Mouse (Mus musculus) frontal cortex, postnatal 25 days (tissue): ENCODE data around the gene Tmbim4.

Experiments
- DNase-seq, 2 experiments: peaks; one replicate each; pipeline ENCODE4 v3.0.0; 2022; ENCODE audit warnings: low spot score in 2 of 2

Tmbim4 gene

DNA sequence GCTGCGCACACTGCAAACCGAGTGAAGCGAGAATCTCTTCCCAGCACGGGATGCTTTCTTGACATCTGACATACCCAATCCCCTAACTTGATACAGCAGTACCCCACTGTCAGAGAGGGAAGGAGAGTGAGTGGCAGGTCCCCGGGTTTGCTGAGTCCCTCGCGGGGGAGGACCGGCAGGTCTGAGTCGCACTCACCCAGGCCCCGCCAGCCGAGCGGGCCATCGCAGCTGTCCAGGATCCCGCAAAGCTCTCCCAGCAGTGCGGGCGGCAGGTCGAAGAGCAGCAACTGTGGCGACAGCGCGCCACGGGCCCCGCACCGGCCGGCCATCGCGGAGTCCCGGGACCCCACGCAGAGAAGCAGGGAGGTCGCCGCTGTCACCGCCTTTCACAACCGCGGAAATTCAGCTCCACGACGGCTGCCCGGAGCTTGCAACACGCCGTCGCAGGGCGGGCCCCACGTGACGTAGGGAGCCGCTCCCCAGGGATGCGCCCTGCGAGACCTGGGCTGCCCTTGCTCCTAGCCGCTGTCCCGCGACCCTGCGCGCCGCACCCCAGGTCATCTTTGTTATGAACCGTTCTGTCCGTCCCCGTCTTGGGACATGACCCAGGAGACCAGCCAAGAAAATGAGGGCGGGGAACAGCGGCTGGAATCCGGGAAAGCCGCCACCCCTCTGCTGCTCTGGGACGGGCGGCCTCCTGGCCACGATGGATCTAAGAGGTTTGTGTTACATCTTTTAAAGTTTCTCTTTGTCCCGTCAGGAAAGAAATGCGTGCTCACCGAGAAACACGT lies at the start of gene Tmbim4:
Gene Tmbim4, plus strand, starts transcription at position 460 of the 791 bp plus-strand sequence.
- no peak for DNase-seq

DNA sequence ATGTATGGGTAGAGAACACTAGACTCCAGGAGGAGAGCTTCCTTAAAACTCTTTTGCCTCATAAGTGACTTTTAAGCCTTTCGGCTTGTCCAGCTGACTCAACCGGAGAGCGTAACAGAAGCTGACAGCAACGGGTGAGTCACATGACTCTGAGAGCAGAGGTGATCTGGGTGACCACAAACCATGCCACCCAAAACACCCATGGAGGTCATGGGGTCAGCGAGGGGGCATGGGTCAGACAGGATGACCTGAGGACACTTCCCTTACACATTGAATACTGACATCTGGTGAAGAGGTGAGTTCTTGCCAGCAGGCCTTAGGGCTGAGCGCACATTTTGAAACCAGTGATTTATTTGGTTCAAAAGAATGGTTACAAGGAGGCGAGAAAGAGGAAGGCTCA lies 49.7 kb upstream of the Tmbim4 start:
- DNase-seq, result no peak

DNA sequence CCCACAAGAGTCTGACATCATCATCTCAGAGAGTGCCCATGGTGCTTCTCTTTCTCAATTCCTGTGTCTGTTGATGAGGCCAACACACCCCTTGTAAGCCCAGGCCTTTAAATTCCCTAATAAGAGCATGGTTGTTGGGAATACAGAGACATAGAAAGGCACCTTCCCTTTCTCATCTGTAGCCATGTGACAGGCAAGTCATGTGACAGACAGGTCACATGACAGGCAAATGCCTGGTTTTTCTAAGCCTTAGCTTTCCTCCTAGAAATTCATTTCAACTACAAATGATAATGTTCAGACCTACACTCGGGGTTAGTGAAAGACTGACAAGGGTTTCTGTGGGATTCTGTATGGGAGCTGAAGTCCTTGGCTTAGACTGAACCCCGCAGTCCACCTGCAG lies 47.5 kb upstream of the Tmbim4 start:
- no peak for DNase-seq

DNA sequence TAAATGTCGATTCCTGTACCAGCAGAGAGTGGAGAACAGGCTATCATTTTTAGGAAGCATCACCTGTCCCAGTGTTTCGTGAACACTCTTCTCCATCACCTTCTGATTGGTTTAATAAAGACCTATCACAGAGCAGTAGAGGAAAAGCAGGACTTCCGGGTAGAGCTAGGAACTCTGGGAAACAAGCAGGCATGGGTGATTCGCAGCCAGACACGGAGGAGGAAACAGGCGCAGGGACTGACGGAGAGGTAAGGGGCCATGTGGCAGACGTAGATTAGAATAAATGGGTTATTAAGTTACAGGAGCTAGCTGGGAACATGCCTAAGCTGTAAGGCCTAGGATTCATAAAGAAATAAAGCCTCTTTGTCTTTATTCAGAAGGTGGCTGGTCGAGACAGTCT lies 40.9 kb upstream of the Tmbim4 start:
- DNase-seq, result no peak

DNA sequence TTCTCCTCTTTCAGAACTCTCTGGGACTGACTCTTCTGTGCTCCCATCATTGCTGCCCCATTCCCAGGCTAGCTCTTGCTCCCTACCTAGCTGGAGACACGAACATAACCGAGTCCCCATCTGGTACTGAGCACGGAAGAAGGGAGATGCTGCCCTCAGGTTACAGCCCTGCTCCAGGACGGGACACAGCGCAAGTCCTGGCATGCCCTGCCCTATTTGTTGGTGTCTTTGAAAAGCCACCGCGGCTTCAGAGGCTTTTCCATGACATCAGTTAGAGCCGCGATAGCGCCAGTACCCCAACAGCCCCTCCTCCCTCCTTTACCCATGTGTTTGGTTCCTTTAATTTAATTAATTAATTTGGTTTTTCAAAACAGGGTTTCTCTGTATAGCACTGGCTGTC lies 38.5 kb upstream of the Tmbim4 start:
- no peak for DNase-seq

DNA sequence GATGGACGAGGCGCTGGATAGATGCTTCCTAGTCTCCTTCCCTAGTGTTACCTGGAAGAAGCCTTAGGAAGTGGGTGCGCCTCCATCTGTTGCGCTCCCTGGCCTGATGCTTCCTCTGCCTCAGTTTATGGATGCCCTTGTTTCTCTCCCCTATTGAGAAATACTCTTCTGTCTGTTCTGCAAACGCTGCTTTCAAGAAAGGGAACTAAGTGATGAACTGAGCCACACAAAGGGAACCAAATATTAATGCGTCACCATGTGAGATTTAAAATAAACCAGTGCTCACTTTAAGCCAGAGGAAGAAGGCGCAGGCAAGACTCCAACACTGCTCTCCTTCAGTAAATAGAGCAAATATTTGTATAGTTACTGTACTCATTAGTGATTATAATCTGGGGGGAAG lies 37.9 kb upstream of the Tmbim4 start:
- no peak for DNase-seq

DNA sequence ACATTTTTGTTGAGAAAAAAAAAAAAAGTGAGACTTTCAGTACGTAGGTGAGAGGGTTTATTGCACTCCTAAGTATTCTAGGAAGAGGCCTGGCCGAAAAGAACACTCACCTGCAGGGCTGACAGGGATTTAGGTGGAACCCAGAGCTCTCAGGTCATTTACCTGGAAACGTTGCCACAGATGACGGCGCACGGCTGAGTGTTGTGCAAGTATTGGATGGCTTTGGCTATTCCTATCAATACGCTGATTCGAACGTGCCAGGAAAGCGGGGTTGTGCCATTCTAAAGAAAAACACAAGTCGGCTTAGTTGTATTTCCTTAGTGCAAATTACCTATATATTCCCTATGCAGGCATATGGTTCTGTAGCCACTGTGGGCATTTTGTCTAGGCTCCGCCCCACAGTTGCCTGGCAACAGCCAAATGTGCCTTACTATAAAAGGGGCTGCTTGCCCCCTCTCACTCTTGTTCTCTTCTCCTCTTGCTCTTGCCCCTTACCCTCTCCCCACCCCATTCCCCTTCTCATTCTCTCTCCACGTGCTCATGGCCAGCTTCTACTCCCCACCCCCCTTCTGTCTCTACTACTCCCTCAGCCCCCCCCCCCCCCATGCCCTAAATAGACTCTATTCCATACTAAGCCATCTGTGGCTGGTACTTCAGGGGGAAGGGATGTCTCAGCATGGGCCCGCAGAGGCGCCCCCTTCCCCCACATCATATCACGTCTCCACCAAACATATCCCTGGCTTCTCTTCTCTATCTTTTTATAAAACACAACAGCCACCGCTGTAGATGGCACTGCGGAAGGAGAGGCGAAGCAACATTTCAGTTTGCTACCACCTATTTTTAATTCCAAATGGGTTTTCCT lies 36.2 kb upstream of the Tmbim4 start:
- DNase-seq, result no peak

DNA sequence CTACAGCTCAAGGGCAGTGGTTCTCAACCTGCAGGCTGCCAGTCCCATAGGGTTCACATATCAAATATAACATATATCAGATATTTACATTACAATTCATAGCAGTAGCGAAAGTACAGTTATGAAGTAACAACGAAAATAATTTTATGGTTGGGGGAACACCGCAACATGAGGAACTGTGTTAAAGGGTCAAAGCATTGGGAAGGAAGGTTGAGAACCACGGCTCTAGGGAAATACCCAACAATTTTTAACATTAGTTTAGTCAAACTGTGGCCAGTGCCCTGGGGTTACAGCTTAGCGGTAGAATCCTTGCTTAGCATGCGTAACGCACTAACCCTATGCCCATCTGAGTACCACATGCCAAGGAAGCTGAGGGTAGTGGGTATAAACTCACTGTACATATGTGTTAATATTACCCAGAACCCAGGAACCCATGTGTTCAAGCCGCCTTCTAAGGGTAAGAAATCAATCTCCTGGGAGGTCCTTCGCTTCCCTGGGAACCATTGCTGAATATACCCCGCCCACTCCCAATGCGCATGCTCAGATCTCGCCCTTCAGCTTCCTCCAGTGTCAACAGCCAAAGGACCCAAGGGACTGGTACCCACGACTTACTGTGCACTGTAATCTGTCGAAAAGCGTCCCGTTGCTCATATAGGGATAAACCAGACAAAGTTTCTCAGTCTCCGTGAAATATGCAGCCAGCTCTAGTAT lies 35.4 kb upstream of the Tmbim4 start:
- no peak for DNase-seq

DNA sequence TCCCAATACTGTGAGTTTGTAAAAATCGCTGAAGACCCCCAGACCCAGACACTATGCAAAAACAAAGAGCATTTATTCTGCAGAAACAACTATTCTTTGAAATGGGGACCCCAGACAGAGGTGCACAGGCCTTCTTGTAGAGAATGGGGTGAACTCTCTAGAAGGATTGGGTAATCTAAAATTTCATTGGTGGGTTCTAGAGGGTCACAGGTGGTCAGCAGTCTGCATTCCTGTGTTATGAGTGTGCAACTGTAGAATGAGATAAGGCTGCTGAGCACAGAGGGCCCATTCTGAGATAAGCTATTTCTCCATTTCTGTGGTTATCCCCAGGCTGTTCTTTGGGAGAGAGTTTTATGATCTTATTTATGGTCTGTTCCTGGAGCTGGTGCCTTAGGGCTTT lies 33.3 kb upstream of the Tmbim4 start:
- no peak for DNase-seq

DNA sequence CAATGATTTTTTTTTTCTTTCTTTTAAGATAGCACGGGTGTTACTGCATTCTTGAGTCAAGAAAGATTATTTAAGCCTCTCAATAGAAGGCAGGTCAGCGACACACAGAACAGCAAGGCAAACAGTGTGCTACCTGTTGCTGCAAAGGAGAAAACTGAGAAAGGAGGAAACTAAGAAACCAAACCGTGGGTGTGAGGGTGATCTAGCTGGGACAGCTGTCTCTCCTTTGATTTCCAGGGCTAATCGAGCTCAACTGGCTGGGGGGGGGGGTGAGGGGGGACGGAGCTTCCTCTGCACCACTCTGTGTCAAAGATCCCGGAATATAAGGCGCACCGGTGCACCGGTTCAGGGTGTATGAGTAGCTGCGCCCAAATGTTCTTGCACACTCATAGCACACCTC lies 32.3 kb upstream of the Tmbim4 start:
- no peak for DNase-seq

DNA sequence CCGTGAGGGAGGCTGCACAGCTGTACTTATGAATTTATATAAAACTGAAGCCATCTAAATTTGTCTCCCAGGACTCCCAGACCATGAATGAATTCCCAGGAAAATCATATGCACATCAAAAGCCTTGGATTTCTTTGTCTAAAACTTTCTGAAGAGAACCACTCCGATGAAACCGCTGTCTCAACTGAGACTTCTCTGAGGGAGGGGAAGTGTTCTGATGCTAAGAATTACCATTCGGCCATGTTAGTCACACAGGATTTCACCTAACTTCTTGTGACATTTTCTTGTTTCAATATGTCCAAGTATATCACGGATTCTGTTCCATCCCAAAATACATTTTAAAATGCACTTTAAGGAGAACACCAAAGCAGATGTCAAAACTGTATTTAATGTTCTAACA lies 31.5 kb upstream of the Tmbim4 start:
- DNase-seq, result no peak

DNA sequence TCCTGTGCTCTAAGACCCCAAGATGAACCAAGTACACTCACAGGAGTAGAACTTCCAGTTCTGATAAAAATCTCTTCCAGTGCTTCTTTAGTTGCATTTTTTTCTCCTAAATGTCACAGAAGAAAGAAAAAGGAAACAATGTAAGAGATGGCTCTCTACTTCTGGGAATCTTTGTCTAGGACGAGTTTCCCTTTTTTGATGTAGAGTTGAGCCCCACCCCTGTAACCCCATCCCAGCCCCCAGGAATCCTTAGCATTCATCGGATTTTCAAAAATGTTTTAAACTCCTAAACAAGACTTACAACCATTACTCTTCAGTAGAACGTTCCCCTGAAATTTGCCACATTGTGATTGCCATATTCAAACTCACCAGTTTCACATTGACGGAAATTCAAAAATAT lies 31.1 kb upstream of the Tmbim4 start:
- DNase-seq, result no peak

DNA sequence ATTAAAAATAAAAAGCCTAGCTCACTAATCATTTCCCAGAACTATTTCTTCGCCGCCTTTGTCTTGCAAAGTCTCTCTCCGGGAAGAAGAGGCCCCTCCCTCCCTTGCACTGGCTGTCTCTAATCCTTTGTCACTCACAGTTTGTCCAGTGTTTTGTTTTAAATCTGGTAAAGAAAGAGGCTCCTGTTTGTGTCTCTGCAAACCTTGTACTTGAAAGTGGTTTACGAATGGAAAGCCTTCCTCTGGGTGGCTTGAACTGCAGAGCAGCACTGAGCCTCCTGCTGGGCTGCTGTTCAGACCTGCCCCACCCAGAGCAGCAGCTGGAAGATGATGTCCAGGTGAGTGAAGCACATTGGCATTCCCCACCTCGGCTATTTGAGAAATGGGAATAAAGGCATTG lies 30.1 kb upstream of the Tmbim4 start:
- DNase-seq, result no peak

DNA sequence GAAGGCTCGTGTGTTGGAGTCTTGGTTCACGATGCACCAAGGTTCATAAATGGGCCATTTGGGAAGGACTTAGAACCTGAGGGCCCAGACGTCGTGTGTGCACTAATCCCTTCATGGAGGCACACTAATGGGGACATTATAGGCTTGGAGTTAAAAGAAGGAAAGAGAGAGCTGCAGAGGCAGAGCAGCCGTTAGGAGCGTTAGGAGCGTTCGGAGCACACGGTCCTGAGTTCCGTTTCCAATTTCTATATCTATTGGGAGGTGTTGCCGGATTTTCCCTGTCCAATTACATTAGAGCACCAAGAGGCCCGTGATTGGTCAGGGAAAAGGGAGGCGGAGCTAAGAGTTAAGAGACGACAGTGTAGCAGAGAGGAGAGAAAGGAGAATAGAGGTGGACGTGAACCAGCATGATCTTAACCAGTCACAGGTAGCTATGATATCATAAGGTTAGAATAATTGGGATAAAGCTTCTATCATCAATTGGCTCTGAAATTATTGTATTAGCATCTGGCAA lies 27.1 kb upstream of the Tmbim4 start:
- DNase-seq, result no peak

DNA sequence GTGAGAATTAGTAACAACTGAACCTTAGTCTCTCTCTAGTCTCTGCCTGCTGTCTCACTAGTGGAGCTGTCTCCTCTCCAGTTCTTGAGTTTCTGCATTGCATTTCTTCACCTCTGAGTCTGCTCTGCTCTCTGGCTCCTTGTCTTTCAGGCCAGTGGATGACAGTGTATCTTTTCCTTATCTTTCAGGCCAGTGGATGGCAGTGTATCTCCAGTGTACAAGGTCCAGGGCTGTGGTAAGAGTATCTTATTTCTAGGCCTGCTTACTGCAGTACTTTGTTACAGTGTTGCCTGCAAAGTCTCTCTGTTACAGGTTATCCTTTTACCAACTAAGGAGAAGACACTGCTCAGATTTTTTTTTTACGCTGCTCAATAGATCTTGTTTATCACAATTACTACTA lies 18.5 kb upstream of the Tmbim4 start:
- DNase-seq, result no peak

DNA sequence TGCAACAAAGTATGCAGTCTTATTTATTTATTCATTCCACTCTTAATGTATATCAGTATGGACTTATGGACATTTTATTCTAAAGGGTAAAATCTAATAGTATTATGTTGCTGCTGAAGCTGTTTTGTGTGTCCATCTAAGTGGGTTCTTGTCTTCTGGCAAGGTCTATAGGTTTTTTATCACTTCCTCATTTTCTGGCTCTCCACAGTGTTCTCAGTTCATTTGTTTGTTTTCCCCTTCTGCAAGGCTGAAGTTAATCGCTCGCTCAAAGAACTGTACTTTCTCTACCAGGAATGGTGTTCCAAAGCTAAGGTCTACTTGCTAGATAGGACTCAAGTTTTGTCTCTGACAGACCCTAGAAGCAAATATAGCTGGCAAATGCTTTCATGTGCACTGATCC lies 18.0 kb upstream of the Tmbim4 start:
- no peak for DNase-seq

DNA sequence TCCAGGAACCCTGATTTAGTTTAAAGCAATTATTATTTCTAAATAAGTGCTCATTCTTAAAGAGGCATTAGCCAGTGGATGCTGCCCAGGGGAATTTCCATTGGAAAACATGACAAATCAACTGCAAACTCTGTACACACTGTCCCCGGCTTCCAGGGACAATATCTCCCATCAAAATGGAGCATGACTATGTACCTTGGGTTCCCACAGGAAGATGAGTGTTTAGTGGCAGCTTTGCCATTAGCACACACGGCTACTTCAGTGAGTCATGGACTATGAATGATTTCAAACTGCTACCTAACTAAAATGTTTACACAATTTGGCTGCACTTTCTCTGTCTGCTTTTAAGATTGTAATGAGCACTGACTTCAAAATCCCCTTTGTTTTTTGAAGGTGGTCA lies 12.9 kb upstream of the Tmbim4 start:
- DNase-seq, result no peak

DNA sequence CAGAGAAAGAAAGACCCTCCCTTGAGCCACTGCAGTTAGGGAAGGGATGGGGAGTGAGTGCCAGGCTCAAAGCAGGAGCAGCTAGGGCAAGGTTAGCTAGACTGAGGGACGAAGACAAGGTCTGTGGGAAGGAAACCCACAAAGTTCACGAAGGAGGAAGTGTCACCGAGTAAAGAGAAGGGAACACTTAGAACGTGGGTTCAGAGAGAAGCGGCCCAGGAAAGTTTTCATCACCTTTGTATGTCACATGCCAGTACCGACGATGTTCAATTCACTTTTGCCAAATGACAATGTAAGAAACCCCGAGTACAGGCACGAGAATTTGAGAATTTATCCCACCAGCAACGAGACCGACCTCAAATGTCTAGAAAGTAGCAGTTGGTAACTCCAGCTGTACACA lies 12.1 kb upstream of the Tmbim4 start:
- DNase-seq, result no peak

DNA sequence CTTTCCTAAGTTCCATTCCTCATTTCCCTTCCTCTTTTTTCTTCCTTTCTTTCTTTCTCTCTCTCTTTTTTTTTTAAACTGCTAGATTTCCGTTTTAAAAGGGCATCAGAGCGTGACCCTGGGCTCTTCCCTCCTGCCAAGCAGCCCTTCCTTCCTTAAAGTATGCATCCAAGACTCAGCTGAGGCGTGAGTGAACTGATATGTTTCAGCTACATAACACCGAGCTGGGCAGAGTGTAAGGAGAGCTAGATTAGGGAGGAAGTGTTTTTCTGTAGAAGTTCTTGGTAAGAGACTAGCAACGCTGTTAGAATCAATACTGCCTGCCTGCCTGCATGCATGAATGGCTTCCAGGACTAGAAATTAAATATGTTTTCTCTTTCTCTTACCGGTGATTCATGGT lies 11.6 kb upstream of the Tmbim4 start:
- no peak for DNase-seq

DNA sequence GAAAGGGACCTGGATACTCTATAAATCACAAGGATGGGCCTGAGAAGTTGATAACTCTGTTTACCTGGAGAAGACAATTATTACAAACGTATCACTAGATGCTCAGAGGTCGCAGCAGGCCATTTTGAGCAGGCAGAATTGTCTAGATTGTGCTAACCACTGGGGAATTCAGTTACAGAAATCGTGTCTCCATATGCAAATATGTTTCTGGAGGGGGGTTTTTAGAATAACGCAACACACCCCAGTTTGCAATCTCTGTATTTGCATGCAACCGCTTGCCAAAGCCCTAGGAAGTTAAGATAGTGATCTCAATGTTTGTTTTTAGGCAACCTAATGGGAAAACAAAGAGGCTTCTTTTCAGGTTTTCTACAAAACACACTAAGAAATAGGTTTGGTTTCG lies 10.2 kb upstream of the Tmbim4 start:
- no peak for DNase-seq

DNA sequence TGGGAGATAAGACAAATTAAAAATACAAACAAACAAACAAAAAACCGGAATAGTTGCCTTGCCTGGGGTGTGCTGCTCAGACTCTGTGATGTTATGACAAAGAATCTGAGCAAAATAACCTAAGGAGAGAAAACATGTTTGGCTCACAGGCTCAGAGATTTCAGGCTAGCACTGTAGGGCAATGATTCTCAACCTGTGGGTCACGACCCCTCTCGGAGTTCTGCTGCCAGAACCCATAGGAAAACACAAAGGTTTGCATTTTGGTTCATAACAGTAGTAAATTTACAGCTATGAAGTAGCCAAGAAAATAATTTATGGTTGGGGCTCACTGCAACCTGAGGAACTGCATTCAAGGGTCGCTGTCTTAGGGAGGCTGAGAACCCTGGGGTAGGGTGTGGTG lies 9.1 kb upstream of the Tmbim4 start:
- DNase-seq, result no peak

DNA sequence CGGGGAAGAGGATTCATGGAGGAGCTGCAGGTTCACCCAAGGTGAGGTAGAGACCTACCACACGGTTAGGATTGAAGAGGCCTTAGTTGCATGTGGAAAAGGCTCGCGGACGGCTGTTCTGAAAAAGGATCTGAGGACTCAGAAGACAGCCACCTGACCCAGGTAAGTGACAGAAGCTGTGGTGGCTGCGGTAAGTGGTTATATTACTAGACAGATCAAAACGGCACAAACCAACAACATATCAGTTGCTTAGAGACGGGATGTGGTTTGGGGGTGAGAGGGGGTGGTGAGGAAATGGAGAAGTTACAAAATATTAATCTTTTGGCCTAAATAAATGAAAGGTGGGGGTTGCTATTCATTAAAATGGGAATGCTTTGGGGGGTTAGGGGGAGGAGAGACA lies 8.1 kb upstream of the Tmbim4 start:
- no peak for DNase-seq
